Mouse (Mus musculus): Measurements from ENCODE around the gene Tbc1d25.

Tbc1d25 gene

DNA sequence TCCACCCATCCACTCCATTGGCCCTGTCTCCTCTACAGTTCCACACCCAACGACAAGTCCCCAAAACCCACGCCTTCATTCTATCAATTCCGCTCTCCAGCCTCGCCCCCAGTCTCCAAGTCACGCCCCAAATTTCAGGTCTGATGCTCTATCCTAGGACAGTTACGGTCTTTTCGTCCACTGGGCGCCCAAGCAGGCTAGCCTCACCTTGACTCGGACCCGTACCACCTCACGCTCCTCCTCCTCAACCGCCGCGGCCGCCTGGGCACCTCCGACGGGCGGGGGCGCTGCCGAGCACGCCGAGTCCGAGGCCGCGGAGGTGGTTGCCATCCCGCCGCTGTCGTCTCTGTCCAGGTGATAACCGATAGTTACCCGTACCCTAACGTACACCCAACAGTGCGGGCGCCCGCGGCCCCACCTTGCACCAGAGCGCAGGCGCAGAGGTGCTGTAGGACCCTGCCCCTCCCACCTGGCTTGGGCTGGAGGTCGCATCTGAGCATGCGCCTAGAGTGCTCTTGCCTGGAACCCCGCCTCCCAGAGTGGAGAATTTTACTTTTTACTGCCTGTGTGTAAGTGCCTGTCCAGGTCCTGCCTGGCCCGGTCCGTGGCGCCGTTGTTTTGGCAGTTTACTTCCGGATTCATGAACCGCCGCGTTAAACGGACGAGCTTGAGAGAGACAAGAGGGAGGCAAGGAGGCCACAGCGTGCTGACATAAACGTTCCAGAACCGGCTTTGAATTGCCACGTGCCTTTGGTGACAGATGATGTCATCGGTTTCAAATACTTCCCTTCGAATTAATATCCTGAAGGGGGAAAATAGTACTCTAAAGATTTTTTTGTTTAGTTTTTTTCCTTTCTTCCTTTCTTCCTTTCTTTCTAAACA, at the start of gene Tbc1d25:
Tbc1d25 (minus strand) TSS at position 678 of the 882 bp plus-strand sequence.
- H3K9me3 ChIP-seq (ENCODE audit: low read length): no peaks in the 10 kb centered on the region
- peaks cover 32% of the 10 kb centered on the region for H3K36me3 ChIP-seq (ENCODE audit: insufficient read depth, low read length)
- H3K27me3 ChIP-seq (ENCODE audit: insufficient read depth, low read length): no peaks in the 10 kb centered on the region
- H3K4me3 ChIP-seq (replicated peaks; ENCODE audit: low read length): peak within 1 kb of the TSS; percentile 87
- H3K4me1 ChIP-seq (replicated peaks; ENCODE audit: low read depth, low read length): peaks cover 50% of the 10 kb centered on the region
- TF ChIP-seq POU5F1 (IDR thresholded peaks at IDR 0.05; ENCODE audit: borderline replicate concordance, low read length): no peak
- TF ChIP-seq CTCF (conservative IDR thresholded peaks at IDR 0.05; ENCODE audit: low read length): no peak
- TF ChIP-seq NANOG (IDR thresholded peaks at IDR 0.05; ENCODE audit: borderline replicate concordance, low read length): no peak

DNA sequence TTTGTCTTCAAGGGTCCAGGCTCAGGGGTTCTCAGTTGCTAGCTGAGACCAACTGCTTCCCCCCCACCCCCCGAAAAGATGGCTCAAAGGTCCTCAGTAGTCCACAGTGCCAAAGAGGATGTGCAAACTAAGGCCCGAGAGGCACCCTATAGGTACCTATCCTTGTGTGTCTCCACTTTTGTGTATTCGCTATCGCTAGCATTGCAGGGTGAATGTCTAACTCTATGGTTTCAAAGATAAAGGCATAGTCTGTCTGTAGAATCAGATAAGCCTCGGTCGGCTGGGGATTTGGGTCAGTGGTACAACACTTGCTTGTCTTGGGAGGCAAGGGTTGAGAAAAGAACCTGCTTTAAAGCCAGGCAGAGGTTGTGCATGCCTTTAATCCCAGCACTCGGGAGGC, 47.5 kb upstream of the Tbc1d25 start:
- Histone ChIP-seq H3K4me3 (replicated peaks; ENCODE audit: low read length) (no peak overlapping the region), H3K36me3 (ENCODE audit: insufficient read depth, low read length) (no peaks in the 10 kb centered on the region), H3K9me3 (ENCODE audit: low read length) (no peaks in the 10 kb centered on the region), H3K27me3 (ENCODE audit: insufficient read depth, low read length) (no peaks in the 10 kb centered on the region), H3K4me1 (replicated peaks; ENCODE audit: low read depth, low read length) (peaks cover 44% of the 10 kb centered on the region)
- TF ChIP-seq POU5F1 (IDR thresholded peaks at IDR 0.05; ENCODE audit: borderline replicate concordance, low read length) (no peak), NANOG (IDR thresholded peaks at IDR 0.05; ENCODE audit: borderline replicate concordance, low read length) (no peak), CTCF (conservative IDR thresholded peaks at IDR 0.05; ENCODE audit: low read length) (no peak)

DNA sequence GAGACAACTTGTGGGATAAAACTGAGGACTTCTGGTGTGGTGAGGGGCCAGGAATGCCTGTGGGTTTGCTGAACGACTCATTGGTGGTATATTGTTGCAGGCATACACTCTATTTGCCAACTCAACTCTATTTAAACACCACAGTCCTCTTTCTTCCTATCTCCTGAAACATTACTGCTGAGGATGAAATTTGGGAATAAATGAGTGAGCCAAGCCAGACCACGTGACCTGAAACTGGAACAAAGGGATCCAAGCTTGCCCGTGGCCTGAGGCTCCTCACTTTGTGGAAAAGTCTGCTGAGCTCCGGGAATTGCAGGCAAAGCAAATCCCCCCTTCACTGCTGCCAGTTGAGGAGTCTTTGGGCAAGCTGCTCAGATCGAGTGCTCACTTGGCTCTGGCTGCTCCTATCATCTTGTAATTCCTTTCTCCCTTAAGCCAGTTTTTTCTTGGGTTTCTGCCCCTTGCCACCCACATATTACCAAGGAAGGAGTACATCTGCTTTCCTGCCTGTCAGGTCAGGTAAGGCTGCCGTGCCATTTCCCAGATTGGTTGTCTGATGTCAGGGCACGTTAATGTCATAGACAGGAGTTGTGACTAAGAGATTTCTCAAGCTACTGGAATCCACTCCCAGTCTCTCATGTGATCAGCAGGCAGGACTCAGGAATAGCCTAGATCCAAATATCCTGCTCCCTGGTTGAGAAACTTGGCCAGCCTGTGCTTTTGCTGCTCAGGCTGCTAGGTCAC, 46.9 kb upstream of the Tbc1d25 start:
- Histone ChIP-seq H3K9me3 (ENCODE audit: low read length) (no peaks in the 10 kb centered on the region), H3K27me3 (ENCODE audit: insufficient read depth, low read length) (0 out of 2 replicates have a peak, but pooled peaks cover 4% of the 10 kb centered on the region), H3K4me1 (replicated peaks; ENCODE audit: low read depth, low read length) (peaks cover 51% of the 10 kb centered on the region), H3K36me3 (ENCODE audit: insufficient read depth, low read length) (no peaks in the 10 kb centered on the region), H3K4me3 (replicated peaks; ENCODE audit: low read length) (no peak overlapping the region)
- TF ChIP-seq CTCF (conservative IDR thresholded peaks at IDR 0.05; ENCODE audit: low read length) (no peak), NANOG (IDR thresholded peaks at IDR 0.05; ENCODE audit: borderline replicate concordance, low read length) (no peak), POU5F1 (IDR thresholded peaks at IDR 0.05; ENCODE audit: borderline replicate concordance, low read length) (no peak)

DNA sequence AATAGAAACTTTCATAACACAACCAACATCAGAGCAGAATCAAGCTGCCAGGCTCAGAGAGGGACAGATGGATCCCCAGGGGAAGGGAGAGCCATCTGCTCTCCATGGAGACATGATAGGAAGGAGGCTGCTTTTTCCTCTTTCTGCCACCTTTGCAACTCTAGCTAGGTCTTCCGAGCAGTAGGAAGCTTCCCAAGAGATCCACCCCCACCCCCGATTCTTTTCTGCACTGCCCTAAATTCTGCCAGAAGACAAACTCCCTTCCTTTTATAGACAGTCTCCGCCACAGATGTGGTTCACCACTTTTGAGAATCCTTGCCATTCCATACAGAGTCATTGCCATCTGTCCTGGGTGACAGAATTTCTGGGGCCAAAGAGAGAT, 46.3 kb upstream of the Tbc1d25 start:
- Histone ChIP-seq H3K4me3 (replicated peaks; ENCODE audit: low read length) (no peak overlapping the region), H3K36me3 (ENCODE audit: insufficient read depth, low read length) (no peaks in the 10 kb centered on the region), H3K9me3 (ENCODE audit: low read length) (no peaks in the 10 kb centered on the region), H3K4me1 (replicated peaks; ENCODE audit: low read depth, low read length) (peaks cover 56% of the 10 kb centered on the region), H3K27me3 (ENCODE audit: insufficient read depth, low read length) (0 out of 2 replicates have a peak, but pooled peaks cover 7% of the 10 kb centered on the region)
- TF ChIP-seq NANOG (IDR thresholded peaks at IDR 0.05; ENCODE audit: borderline replicate concordance, low read length) (no peak), POU5F1 (IDR thresholded peaks at IDR 0.05; ENCODE audit: borderline replicate concordance, low read length) (no peak), CTCF (conservative IDR thresholded peaks at IDR 0.05; ENCODE audit: low read length) (no peak)

DNA sequence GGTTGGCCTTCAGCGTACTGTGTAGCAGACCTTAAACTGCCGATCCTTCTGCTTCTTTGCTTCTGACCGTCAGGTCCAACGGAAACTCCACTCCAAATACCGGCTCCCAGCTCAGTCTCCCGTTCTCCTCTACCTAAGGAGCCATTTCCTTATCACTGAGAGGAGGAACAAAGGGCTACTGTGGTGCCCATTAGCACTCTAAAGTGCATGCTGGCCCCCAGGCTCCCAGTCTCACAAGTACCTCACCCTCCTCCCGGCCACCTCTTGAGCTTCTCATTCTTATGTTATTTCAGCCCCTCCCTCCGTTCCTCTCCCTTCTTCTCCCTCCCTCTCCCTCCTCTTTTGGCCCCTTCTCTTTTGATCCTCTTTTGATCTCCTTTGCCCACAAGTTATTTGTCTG, 43.7 kb upstream of the Tbc1d25 start:
- H3K4me1 ChIP-seq (replicated peaks; ENCODE audit: low read depth, low read length): peaks cover 56% of the 10 kb centered on the region
- 0 out of 2 replicates have a peak, but pooled peaks cover 9% of the 10 kb centered on the region for H3K27me3 ChIP-seq (ENCODE audit: insufficient read depth, low read length)
- TF ChIP-seq NANOG (IDR thresholded peaks at IDR 0.05; ENCODE audit: borderline replicate concordance, low read length): peak; percentile 77; the same call in 1 of the 2 replicates
- TF ChIP-seq CTCF (conservative IDR thresholded peaks at IDR 0.05; ENCODE audit: low read length): no peak

DNA sequence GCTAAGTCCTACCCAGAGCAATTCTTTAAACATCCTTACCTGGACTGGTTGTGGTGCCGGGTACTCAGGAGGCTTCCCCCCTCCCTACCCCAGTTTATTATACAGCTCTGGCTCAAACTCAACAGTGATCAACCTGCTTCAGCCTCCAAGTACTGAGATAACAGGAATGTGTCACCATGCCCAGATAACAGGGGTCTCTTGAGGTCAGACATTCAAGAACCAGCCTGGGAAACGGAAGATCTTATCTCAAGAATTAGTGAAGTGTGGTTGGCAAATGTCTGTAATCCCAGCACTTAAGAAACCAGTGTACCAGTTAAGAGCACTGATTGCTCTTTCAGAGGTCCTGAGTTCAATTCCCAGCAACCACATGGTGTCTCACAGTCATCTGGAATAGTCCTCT, 42.1 kb upstream of the Tbc1d25 start:
- Histone ChIP-seq H3K9me3 (ENCODE audit: low read length) (no peaks in the 10 kb centered on the region), H3K4me3 (replicated peaks; ENCODE audit: low read length) (no peak overlapping the region), H3K36me3 (ENCODE audit: insufficient read depth, low read length) (no peaks in the 10 kb centered on the region), H3K4me1 (replicated peaks; ENCODE audit: low read depth, low read length) (peaks cover 44% of the 10 kb centered on the region), H3K27me3 (ENCODE audit: insufficient read depth, low read length) (0 out of 2 replicates have a peak, but pooled peaks cover 9% of the 10 kb centered on the region)
- TF ChIP-seq CTCF (conservative IDR thresholded peaks at IDR 0.05; ENCODE audit: low read length): no peak
- no peak for TF ChIP-seq POU5F1 (IDR thresholded peaks at IDR 0.05; ENCODE audit: borderline replicate concordance, low read length)
- no peak for TF ChIP-seq NANOG (IDR thresholded peaks at IDR 0.05; ENCODE audit: borderline replicate concordance, low read length)

More for the DNA sequence above, 43.7 kb upstream of the Tbc1d25 start:
- no peaks in the 10 kb centered on the region for H3K36me3 ChIP-seq (ENCODE audit: insufficient read depth, low read length)
- H3K4me3 ChIP-seq (replicated peaks; ENCODE audit: low read length): peak overlapping the region; percentile 32; the same call in 1 of the 2 replicates
- no peaks in the 10 kb centered on the region for H3K9me3 ChIP-seq (ENCODE audit: low read length)

DNA sequence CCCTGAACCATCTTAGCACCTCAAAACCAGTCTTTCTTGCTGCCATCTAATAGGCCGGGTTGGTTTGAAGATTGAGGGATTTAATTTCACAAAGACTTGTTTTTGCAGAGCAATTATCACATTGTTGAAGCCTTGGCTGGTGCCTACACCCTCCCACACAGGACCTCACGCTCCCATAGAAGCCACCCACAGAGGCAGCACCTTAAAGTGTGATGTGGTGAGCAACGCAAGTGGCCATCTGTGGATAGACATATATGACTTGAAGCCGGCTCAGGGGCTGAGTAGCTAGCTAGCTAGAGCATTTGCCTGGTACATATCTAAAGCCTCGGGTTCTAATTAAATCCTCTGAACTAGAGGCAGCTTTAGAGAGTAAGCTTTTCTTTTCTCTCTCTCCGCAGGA, 41.4 kb upstream of the Tbc1d25 start:
- TF ChIP-seq NANOG (IDR thresholded peaks at IDR 0.05; ENCODE audit: borderline replicate concordance, low read length): no peak
- no peak for TF ChIP-seq CTCF (conservative IDR thresholded peaks at IDR 0.05; ENCODE audit: low read length)
- TF ChIP-seq POU5F1 (IDR thresholded peaks at IDR 0.05; ENCODE audit: borderline replicate concordance, low read length): no peak
- no peaks in the 10 kb centered on the region for H3K9me3 ChIP-seq (ENCODE audit: low read length)
- peaks cover 37% of the 10 kb centered on the region for H3K4me1 ChIP-seq (replicated peaks; ENCODE audit: low read depth, low read length)
- no peak overlapping the region for H3K4me3 ChIP-seq (replicated peaks; ENCODE audit: low read length)
- H3K36me3 ChIP-seq (ENCODE audit: insufficient read depth, low read length): no peaks in the 10 kb centered on the region
- 0 out of 2 replicates have a peak, but pooled peaks cover 9% of the 10 kb centered on the region for H3K27me3 ChIP-seq (ENCODE audit: insufficient read depth, low read length)

DNA sequence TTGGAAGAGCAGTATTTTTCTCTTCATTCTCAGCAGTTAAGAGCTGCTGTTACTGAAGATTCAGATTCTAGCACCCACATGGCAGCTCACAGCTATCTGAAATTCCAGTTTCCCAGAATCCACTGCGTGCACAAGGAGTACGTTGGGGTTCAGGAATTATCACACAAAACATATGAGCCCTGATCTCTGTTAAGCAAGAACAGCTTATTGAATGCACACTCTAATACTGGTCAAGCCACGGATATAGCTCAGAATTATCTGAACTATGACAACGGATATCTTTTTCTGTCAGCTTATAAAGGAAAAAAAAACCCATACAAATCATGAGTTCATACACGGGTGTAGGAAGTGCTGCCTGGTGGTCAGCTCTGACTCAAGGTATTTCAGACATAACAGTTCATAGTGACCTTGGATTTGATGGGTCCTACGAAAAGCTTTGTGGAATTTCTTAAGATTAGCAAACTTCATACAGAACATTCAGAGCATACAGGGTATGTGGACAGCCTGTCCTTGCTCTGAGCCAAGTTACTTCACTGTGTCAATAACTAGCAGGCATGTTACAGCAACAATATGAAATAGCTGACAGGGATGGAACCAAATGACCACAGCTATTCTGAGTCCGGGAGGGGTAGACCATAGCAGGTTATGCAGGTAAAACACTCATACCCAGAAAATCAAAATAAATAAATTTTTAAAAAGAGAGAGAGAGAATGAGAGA, 35.7 kb upstream of the Tbc1d25 start:
- H3K9me3 ChIP-seq (ENCODE audit: low read length): no peaks in the 10 kb centered on the region
- TF ChIP-seq NANOG (IDR thresholded peaks at IDR 0.05; ENCODE audit: borderline replicate concordance, low read length) (no peak), POU5F1 (IDR thresholded peaks at IDR 0.05; ENCODE audit: borderline replicate concordance, low read length) (no peak), CTCF (conservative IDR thresholded peaks at IDR 0.05; ENCODE audit: low read length) (no peak)
- H3K27me3 ChIP-seq (ENCODE audit: insufficient read depth, low read length): no peaks in the 10 kb centered on the region
- no peak overlapping the region for H3K4me3 ChIP-seq (replicated peaks; ENCODE audit: low read length)
- peaks cover 35% of the 10 kb centered on the region for H3K4me1 ChIP-seq (replicated peaks; ENCODE audit: low read depth, low read length)
- H3K36me3 ChIP-seq (ENCODE audit: insufficient read depth, low read length): no peaks in the 10 kb centered on the region
